Mouse (Mus musculus) neural tube, embryonic 15.5 days (tissue): ENCODE data around the gene Sox13. TPM values are rescaled to one million over a fixed set of nuclear protein-coding genes. Genes with fewer than 3 reads are reported as not detected.

ENCODE experiments used
- ATAC-seq: fragments of 200-750 bp; cut with Nextera tagmentation; 2 replicates; pipeline ENCODE4 v1.8.0; 2017; ENCODE audit warnings: mild to moderate bottlenecking, moderate TSS enrichment, moderate library complexity; ENCODE audit not compliant: low FRiP score
- H3K27ac ChIP-seq: fragments of 300-500 bp; sonication (generic); replicated peaks from 2 replicates; pipeline ENCODE4 v1.5.1; 2015; ENCODE audit warnings: mild to moderate bottlenecking, inconsistent platforms
- H3K27me3 ChIP-seq: fragments of 300-500 bp; sonication (generic); replicated peaks from 2 replicates; pipeline ENCODE4 v1.6.1; 2015; ENCODE audit warnings: inconsistent platforms
- H3K36me3 ChIP-seq: fragments of 300-500 bp; sonication (generic); 2 replicates; pipeline ENCODE4 v1.6.1; 2015; ENCODE audit warnings: inconsistent platforms
- H3K4me1 ChIP-seq: fragments of 300-500 bp; sonication (generic); 2 replicates; pipeline ENCODE4 v1.6.1; 2015; ENCODE audit warnings: inconsistent platforms
- H3K4me2 ChIP-seq: fragments of 300-500 bp; sonication (generic); 2 replicates; pipeline ENCODE4 v1.6.1; 2015; ENCODE audit warnings: inconsistent platforms, mild to moderate bottlenecking, moderate library complexity
- H3K4me3 ChIP-seq: fragments of 300-500 bp; sonication (generic); replicated peaks from 2 replicates; pipeline ENCODE4 v1.5.1; 2015; ENCODE audit warnings: mild to moderate bottlenecking, inconsistent platforms
- H3K9ac ChIP-seq: fragments of 300-500 bp; sonication (generic); replicated peaks from 2 replicates; pipeline ENCODE4 v1.6.1; 2015; ENCODE audit warnings: mild to moderate bottlenecking, inconsistent platforms
- H3K9me3 ChIP-seq: fragments of 300-500 bp; sonication (generic); replicated peaks from 2 replicates; pipeline ENCODE4 v1.6.1; 2016; ENCODE audit warnings: inconsistent platforms
- WGBS: fragments of 180-500 bp; shearing (Covaris S2); methylation state at CpG from one replicate; pipeline ENCODE4 v1.1.7; 2015; ENCODE audit warnings: mixed read lengths; 5-methylcytosine and 5-hydroxymethylcytosine counted together
- polyA plus RNA-seq: library from polyadenylated mRNA; unstranded; fragments of >200 nt; fragmentation: Nextera tagmentation; extraction: Ambion mirVana; gene quantifications from 2 replicates; pipeline ENCODE4 v1.2.1, GENCODE M21; 2015

The Sox13 gene
- polyA plus RNA-seq, 1 experiment from 2014 or later, result 4.0 TPM

GRCm38 (mm10) chr1:133451869-133452563, 27.8 kb upstream of the Sox13 start:
- 52% methylated on average over 13 of the region's 13 CpGs for WGBS
- no peak overlapping the region for H3K4me2 ChIP-seq
- H3K9ac ChIP-seq, result no peak overlapping the region
- no peaks in the 10 kb centered on the region for H3K36me3 ChIP-seq
- H3K4me3 ChIP-seq, result no peak overlapping the region
- no peak overlapping the region for H3K27ac ChIP-seq
- H3K27me3 ChIP-seq, result no peaks in the 10 kb centered on the region
- H3K4me1 ChIP-seq, result peaks cover 7% of the 10 kb centered on the region; the same call in 1 of the 2 replicates
- no peaks in the 10 kb centered on the region for H3K9me3 ChIP-seq
- no peak for ATAC-seq

DNA sequence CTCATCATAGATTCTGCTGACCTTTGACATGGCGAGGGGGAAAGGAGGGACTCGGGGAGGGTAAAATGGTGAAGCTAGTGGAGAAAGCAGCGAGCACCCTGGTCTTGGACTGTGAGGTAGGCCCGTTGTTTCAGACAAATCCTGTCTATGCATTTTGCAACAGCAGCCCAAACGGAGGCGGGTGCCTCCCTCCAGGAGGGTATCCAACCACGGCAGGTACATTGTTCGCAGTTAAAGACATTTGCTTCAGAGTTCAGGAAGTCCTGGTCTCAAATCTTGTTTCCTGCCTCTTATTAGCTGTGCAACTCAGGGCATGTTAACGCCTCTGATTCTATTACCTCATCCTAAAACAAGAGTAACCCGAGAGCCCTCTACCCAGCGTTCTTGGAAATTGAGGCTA, 26.8 kb upstream of the Sox13 start:
- no peaks in the 10 kb centered on the region for H3K36me3 ChIP-seq
- H3K27me3 ChIP-seq, result no peaks in the 10 kb centered on the region
- H3K27ac ChIP-seq, result no peak overlapping the region
- no peak overlapping the region for H3K4me3 ChIP-seq
- 80% methylated on average over 11 of the region's 11 CpGs for WGBS
- no peaks in the 10 kb centered on the region for H3K9me3 ChIP-seq
- H3K9ac ChIP-seq, result no peak overlapping the region
- ATAC-seq, result no peak
- no peak overlapping the region for H3K4me2 ChIP-seq
- H3K4me1 ChIP-seq, result peaks cover 7% of the 10 kb centered on the region; the same call in 1 of the 2 replicates

GRCm38 (mm10) chr1:133448351-133448931, 24.3 kb upstream of the Sox13 start:
- H3K4me3 ChIP-seq, result no peak overlapping the region
- H3K27me3 ChIP-seq, result no peaks in the 10 kb centered on the region
- no peak for ATAC-seq
- no peaks in the 10 kb centered on the region for H3K36me3 ChIP-seq
- WGBS, result 26% methylated on average over 14 of the region's 14 CpGs
- peaks cover 7% of the 10 kb centered on the region; the same call in 1 of the 2 replicates for H3K4me1 ChIP-seq
- H3K27ac ChIP-seq, result no peak overlapping the region
- no peaks in the 10 kb centered on the region; the same call in 1 of the 2 replicates for H3K9me3 ChIP-seq
- peak overlapping the region; percentile 11 for H3K4me2 ChIP-seq
- H3K9ac ChIP-seq, result no peak overlapping the region

- 89% methylated on average over 4 of the region's 4 CpGs for WGBS
- Histone ChIP-seq H3K4me2 (no peak overlapping the region), H3K27me3 (no peaks in the 10 kb centered on the region), H3K4me1 (peaks cover 7% of the 10 kb centered on the region; the same call in 1 of the 2 replicates), H3K9ac (no peak overlapping the region), H3K27ac (no peak overlapping the region), H3K4me3 (no peak overlapping the region), H3K9me3 (peaks cover 4% of the 10 kb centered on the region; the same call in 1 of the 2 replicates), H3K36me3 (no peaks in the 10 kb centered on the region)
- ATAC-seq, result no peak
Observed at GRCm38 (mm10) chr1:133446291-133446690, 22.1 kb upstream of the Sox13 start.

DNA sequence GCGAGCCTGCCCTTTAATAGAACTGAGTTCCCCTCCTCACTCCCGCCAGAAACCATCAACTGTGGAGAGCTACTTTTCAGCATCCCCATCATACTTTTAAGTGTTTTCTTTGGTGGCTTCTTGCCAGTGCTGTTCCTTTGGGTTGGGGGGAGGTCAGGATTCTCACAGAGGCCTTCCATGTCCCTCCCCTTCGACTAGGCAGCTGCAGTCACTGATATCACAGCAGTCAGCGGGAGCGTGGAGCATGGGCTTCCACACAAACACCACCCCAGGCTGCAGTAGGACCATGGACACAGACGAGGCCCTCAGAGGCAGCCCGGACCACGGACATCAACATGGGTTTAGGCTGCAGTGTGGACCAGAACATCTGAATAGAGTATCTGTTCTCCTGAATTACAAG, 20.1 kb upstream of the Sox13 start:
- no peak overlapping the region for H3K4me2 ChIP-seq
- H3K27ac ChIP-seq, result no peak overlapping the region
- H3K9me3 ChIP-seq, result peaks cover 4% of the 10 kb centered on the region; the same call in 1 of the 2 replicates
- no peaks in the 10 kb centered on the region for H3K36me3 ChIP-seq
- no peak overlapping the region for H3K4me3 ChIP-seq
- no peaks in the 10 kb centered on the region for H3K27me3 ChIP-seq
- no peak overlapping the region for H3K9ac ChIP-seq
- ATAC-seq, result no peak
- H3K4me1 ChIP-seq, result peaks cover 7% of the 10 kb centered on the region; the same call in 1 of the 2 replicates
- 90% methylated on average over 8 of the region's 8 CpGs for WGBS

DNA sequence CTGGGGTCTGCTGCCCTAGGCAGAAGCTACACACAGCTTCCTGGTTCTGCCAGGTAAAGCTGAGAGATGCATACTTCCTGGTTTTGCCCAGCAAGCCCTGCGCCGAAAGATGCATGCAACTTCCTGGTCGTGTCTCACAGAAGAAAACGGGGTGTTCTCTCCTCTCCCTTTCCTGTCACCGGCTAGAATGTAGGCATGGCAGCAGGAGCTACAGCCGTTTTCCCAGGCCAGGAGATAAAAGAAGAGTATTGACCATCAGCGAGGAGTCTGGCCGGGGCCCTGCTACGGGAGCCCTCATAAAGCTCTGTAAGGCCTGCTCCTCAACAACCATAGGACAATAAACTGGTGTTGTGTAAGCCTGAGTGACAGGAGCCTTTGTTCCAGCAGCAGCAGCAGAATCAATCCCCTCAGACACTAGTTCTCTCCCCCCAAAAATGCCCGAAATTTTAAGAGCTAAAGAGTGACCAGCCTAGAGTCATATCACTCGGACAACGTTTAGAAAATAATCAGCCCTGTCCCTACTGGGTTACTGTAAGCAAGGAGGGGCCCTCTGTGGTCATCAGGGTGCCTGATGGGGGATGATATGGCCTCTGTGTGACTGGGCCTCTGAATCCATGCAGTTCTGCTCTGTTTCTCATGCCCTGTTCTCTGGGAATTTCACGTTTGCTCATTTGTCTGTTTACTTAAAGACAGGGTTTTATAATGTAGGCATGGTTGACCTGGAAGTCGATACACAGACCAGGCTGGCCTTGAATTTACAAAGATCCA, 13.9 kb upstream of the Sox13 start:
- Histone ChIP-seq H3K9ac (no peak overlapping the region), H3K4me1 (peaks cover 19% of the 10 kb centered on the region), H3K36me3 (no peaks in the 10 kb centered on the region), H3K27ac (no peak overlapping the region), H3K27me3 (no peaks in the 10 kb centered on the region), H3K4me3 (no peak overlapping the region), H3K9me3 (peaks cover 4% of the 10 kb centered on the region; the same call in 1 of the 2 replicates), H3K4me2 (peak overlapping the region; percentile 15; the same call in 1 of the 2 replicates)
- 17% methylated on average over 14 of the region's 14 CpGs for WGBS
- no peak for ATAC-seq

- 0 out of 2 replicates have a peak, but pooled peaks have one; percentile 11 for ATAC-seq
- Histone ChIP-seq H3K4me2 (peak overlapping the region; percentile 49), H3K4me3 (peak overlapping the region; percentile 13; the same call in 1 of the 2 replicates), H3K4me1 (peaks cover 19% of the 10 kb centered on the region), H3K9me3 (no peaks in the 10 kb centered on the region), H3K36me3 (no peaks in the 10 kb centered on the region), H3K9ac (no peak overlapping the region), H3K27me3 (no peaks in the 10 kb centered on the region), H3K27ac (peak overlapping the region; percentile 24; the same call in 1 of the 2 replicates)
- 6% methylated on average over 10 of the region's 10 CpGs for WGBS
Observed at GRCm38 (mm10) chr1:133434756-133435112, 10.6 kb upstream of the Sox13 start.

- Histone ChIP-seq H3K4me2 (peak overlapping the region; percentile 49), H3K27me3 (no peaks in the 10 kb centered on the region), H3K9me3 (no peaks in the 10 kb centered on the region), H3K27ac (peak overlapping the region; percentile 24), H3K9ac (no peak overlapping the region; the same call in 1 of the 2 replicates), H3K4me3 (peak overlapping the region; percentile 13), H3K4me1 (peaks cover 19% of the 10 kb centered on the region), H3K36me3 (no peaks in the 10 kb centered on the region)
- WGBS, result 4% methylated on average over 12 of the region's 12 CpGs
- peak; percentile 83 for ATAC-seq
Observed at GRCm38 (mm10) chr1:133434018-133434755, 10.0 kb upstream of the Sox13 start.

GRCm38 (mm10) chr1:133432566-133432965, 8.4 kb upstream of the Sox13 start:
- Histone ChIP-seq H3K27me3 (no peaks in the 10 kb centered on the region), H3K9ac (no peak overlapping the region), H3K4me3 (no peak overlapping the region), H3K9me3 (no peaks in the 10 kb centered on the region), H3K36me3 (no peaks in the 10 kb centered on the region), H3K4me2 (no peak overlapping the region), H3K4me1 (peaks cover 15% of the 10 kb centered on the region), H3K27ac (no peak overlapping the region)
- ATAC-seq, result no peak
- 18% methylated on average over 2 of the region's 2 CpGs for WGBS

GRCm38 (mm10) chr1:133431133-133431532, 7.0 kb upstream of the Sox13 start:
- Histone ChIP-seq H3K27me3 (no peaks in the 10 kb centered on the region), H3K9me3 (no peaks in the 10 kb centered on the region), H3K36me3 (no peaks in the 10 kb centered on the region), H3K4me2 (no peak overlapping the region), H3K9ac (no peak overlapping the region), H3K4me3 (no peak overlapping the region), H3K4me1 (peaks cover 15% of the 10 kb centered on the region), H3K27ac (no peak overlapping the region)
- no peak for ATAC-seq
- WGBS, result 93% methylated on average over 2 of the region's 2 CpGs

DNA sequence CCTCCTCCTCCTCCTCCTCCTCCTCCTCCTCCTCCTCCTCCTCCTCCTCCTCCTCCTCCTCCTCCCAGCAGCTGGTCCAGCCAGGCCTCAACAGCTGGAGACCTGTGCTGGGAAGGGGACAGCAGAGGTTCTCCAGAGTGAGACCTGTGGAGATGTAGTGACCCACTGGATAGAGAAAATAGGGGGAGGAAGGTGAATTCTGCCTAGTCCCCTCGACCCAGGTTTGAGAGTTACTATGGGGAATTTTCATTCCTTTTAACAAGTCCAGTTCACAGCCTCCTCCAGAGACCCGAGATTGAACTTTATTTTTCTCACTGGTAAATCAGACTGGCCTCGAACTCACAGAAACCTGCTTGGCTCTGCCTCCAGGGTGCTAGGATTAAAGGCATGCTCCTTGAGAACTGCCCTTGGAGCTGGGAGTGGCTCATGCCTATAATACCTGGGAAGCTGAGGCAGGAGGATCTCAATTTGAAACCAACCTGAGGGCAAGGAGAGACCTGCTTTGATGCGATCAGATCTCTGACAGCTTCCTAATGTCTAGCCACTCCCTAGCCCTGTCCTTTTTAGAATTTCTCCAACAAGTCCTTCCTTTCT, 467 bp upstream of the Sox13 start:
- no peak; the same call in 1 of the 2 replicates for ATAC-seq
- no peak overlapping the region for H3K9ac ChIP-seq
- peak overlapping the region; percentile 78; the same call in 1 of the 2 replicates for H3K4me3 ChIP-seq
- no peaks in the 10 kb centered on the region for H3K36me3 ChIP-seq
- no peak overlapping the region for H3K27ac ChIP-seq
- peaks cover 22% of the 10 kb centered on the region for H3K4me1 ChIP-seq
- H3K9me3 ChIP-seq, result no peaks in the 10 kb centered on the region
- peak overlapping the region; percentile 100 for H3K4me2 ChIP-seq
- 55% methylated on average over 4 of the region's 4 CpGs for WGBS
- H3K27me3 ChIP-seq, result no peaks in the 10 kb centered on the region
